Mouse (Mus musculus) MEL (cell line): ENCODE measurements around the gene Apod. TPM values are rescaled to one million over a fixed set of nuclear protein-coding genes. Genes with fewer than 3 reads are reported as not detected.
"Not testable (repeated sequence)": the region's sequence is repeated elsewhere in the genome, so short reads cannot be mapped to it uniquely, and the experiment has no call there.

Experiments
- DNase-seq: peaks from one replicate; pipeline ENCODE4 v3.0.0; 2011; ENCODE audit warnings: low read depth, low spot score
- H3K27ac ChIP-seq: 2 replicates; pipeline ENCODE4 v1.5.1; 2012; ENCODE audit warnings: low read depth, mild to moderate bottlenecking, control low read depth, low read length, moderate library complexity; ENCODE audit not compliant: control insufficient read depth
- H3K27me3 ChIP-seq, 2 experiments: fragments of 150-350 bp in 1 of 2; sonication (generic) in 1 of 2; 2 replicates each; pipeline ENCODE4 v1.6.1; 2012; ENCODE audit warnings: low read length in 2 of 2, mild to moderate bottlenecking in 2 of 2, improper control_type of control experiment in 1 of 2, moderate library complexity in 1 of 2; ENCODE audit not compliant: insufficient read depth in 2 of 2, control insufficient read depth in 1 of 2
- H3K36me3 ChIP-seq, 2 experiments: 2 replicates each; pipeline ENCODE4 v1.6.1; 2012 to 2014; ENCODE audit warnings: low read length in 2 of 2, improper control_type of control experiment in 1 of 2, inconsistent platforms in 1 of 2, mild to moderate bottlenecking in 1 of 2; ENCODE audit not compliant: insufficient read depth in 2 of 2, control insufficient read depth in 1 of 2
- H3K4me1 ChIP-seq, 2 experiments: fragments of 150-350 bp in 1 of 2; sonication (generic) in 1 of 2; 2 replicates each; pipeline ENCODE4 v1.6.1; 2012; ENCODE audit warnings: low read length in 2 of 2, improper control_type of control experiment in 1 of 2, mild to moderate bottlenecking in 1 of 2; ENCODE audit not compliant: insufficient read depth in 2 of 2, control insufficient read depth in 1 of 2
- H3K4me3 ChIP-seq, 2 experiments: fragments of 150-350 bp in 1 of 2; sonication (generic) in 1 of 2; 2 replicates each; pipeline ENCODE4 v1.5.1; 2012; ENCODE audit warnings: low read depth in 2 of 2, low read length in 2 of 2, mild to moderate bottlenecking in 2 of 2, moderate library complexity in 2 of 2, control low read depth in 1 of 2, improper control_type of control experiment in 1 of 2; ENCODE audit not compliant: control insufficient read depth in 1 of 2, insufficient read depth in 1 of 2
- H3K79me2 ChIP-seq: 2 replicates; pipeline ENCODE4 v1.6.1; 2012; ENCODE audit warnings: mild to moderate bottlenecking, low read length, moderate library complexity; ENCODE audit not compliant: control insufficient read depth, poor library complexity, insufficient read depth
- H3K9ac ChIP-seq: 2 replicates; pipeline ENCODE4 v1.6.1; 2012; ENCODE audit warnings: low read depth, mild to moderate bottlenecking, control low read depth, low read length, moderate library complexity; ENCODE audit not compliant: control insufficient read depth, poor library complexity, severe bottlenecking
- H3K9me3 ChIP-seq: fragments of 150-350 bp; sonication (generic); replicated peaks from 2 replicates; pipeline ENCODE4 v1.6.1; 2012; ENCODE audit warnings: mild to moderate bottlenecking, low read length, improper control_type of control experiment, moderate library complexity; ENCODE audit not compliant: insufficient read depth
- BHLHE40 ChIP-seq: IDR thresholded peaks from 2 replicates; pipeline ENCODE4 v1.6.1; 2012; ENCODE audit warnings: low read depth, mild to moderate bottlenecking, inconsistent platforms, low read length, improper control_type of control experiment, borderline replicate concordance
- E2F4 ChIP-seq: IDR thresholded peaks from 2 replicates; pipeline ENCODE4 v1.6.1; 2011; ENCODE audit warnings: low read depth, low read length, improper control_type of control experiment, borderline replicate concordance
- ELF1 ChIP-seq: IDR thresholded peaks from 2 replicates; pipeline ENCODE4 v1.6.1; 2014; ENCODE audit warnings: low read depth, mild to moderate bottlenecking, inconsistent platforms, low read length, improper control_type of control experiment, moderate library complexity
- GABPA ChIP-seq: IDR thresholded peaks from 2 replicates; pipeline ENCODE4 v1.6.1; 2012; ENCODE audit warnings: low read depth, mild to moderate bottlenecking, inconsistent platforms, low read length, improper control_type of control experiment, moderate library complexity
- HCFC1 ChIP-seq: IDR thresholded peaks from 2 replicates; pipeline ENCODE4 v1.6.1; 2012; ENCODE audit warnings: low read depth, mild to moderate bottlenecking, inconsistent platforms, low read length, improper control_type of control experiment, moderate library complexity
- JUND ChIP-seq: IDR thresholded peaks from 2 replicates; pipeline ENCODE4 v1.6.1; 2011; ENCODE audit warnings: low read depth, mild to moderate bottlenecking, improper control_type of control experiment, low read length
- MAX ChIP-seq: IDR thresholded peaks from 2 replicates; pipeline ENCODE4 v1.6.1; 2011; ENCODE audit warnings: low read length, improper control_type of control experiment
- MEF2A ChIP-seq: IDR thresholded peaks from 2 replicates; pipeline ENCODE4 v1.6.1; 2014; ENCODE audit warnings: low read depth, mild to moderate bottlenecking, inconsistent platforms, low read length, improper control_type of control experiment; ENCODE audit not compliant: poor library complexity, insufficient replicate concordance, severe bottlenecking; ENCODE audit errors: extremely low read depth
- MXI1 ChIP-seq: IDR thresholded peaks from 2 replicates; pipeline ENCODE4 v1.6.1; 2011; ENCODE audit warnings: mild to moderate bottlenecking, low read depth, low read length, improper control_type of control experiment
- POLR2A ChIP-seq, 2 experiments: IDR thresholded peaks; 2 replicates each; pipeline ENCODE4 v1.6.1; 2011 to 2012; ENCODE audit warnings: low read length in 2 of 2, mild to moderate bottlenecking in 2 of 2, control low read depth in 1 of 2, improper control_type of control experiment in 1 of 2, low read depth in 1 of 2, moderate library complexity in 1 of 2; ENCODE audit not compliant: control insufficient read depth in 1 of 2, insufficient read depth in 1 of 2, poor library complexity in 1 of 2
- POLR2AphosphoS5 ChIP-seq: IDR thresholded peaks from 2 replicates; pipeline ENCODE4 v1.6.1; 2012; ENCODE audit warnings: low read depth, borderline replicate concordance, mild to moderate bottlenecking, inconsistent platforms, low read length, moderate library complexity, mixed read lengths
- RCOR1 ChIP-seq: IDR thresholded peaks from 2 replicates; pipeline ENCODE4 v1.6.1; 2012; ENCODE audit warnings: low read depth, mild to moderate bottlenecking, inconsistent platforms, low read length, improper control_type of control experiment
- TCF12 ChIP-seq: IDR thresholded peaks from 2 replicates; pipeline ENCODE4 v1.6.1; 2014; ENCODE audit warnings: low read depth, mild to moderate bottlenecking, inconsistent platforms, low read length, improper control_type of control experiment, moderate library complexity
- USF2 ChIP-seq, 2 experiments: IDR thresholded peaks; 2 replicates each; pipeline ENCODE4 v1.6.1; 2011 to 2012; ENCODE audit warnings: improper control_type of control experiment in 2 of 2, low read length in 2 of 2, borderline replicate concordance in 1 of 2, inconsistent platforms in 1 of 2, low read depth in 1 of 2, mild to moderate bottlenecking in 1 of 2; ENCODE audit not compliant: insufficient read depth in 1 of 2
- ZMIZ1 ChIP-seq: IDR thresholded peaks from 2 replicates; pipeline ENCODE4 v1.6.1; 2012; ENCODE audit warnings: low read depth, mild to moderate bottlenecking, inconsistent platforms, low read length, improper control_type of control experiment, moderate library complexity
- polyA plus RNA-seq, 2 experiments: library from polyadenylated mRNA; stranded (reverse) in 1 of 2; unstranded in 1 of 2; fragments of >175 nt in 1 of 2; fragments of >200 nt in 1 of 2; gene quantifications; 2 replicates each; pipeline versions ENCODE4 v1.2.1 to v1.2.4; 2012; ENCODE audit warnings: low replicate concordance in 2 of 2, low read depth in 1 of 2; ENCODE audit not compliant: insufficient read length in 2 of 2, insufficient read depth in 1 of 2, missing spikeins in 1 of 2
- total RNA-seq: library from RNA; depleted of rRNA; stranded (reverse); fragments of 300-350 nt; gene quantifications from 2 replicates; pipeline ENCODE4 v1.2.3, GENCODE M21; 2012

The Apod gene
- total and polyA plus RNA-seq, 3 experiments = not detected

- H3K4me1 ChIP-seq, H3K27me3 ChIP-seq, DNase-seq, H3K79me2 ChIP-seq, H3K27ac ChIP-seq, H3K9me3 ChIP-seq, H3K4me3 ChIP-seq, H3K36me3 ChIP-seq, H3K9ac ChIP-seq: not testable (repeated sequence)
Observed at GRCm38 (mm10) chr16:31316246-31317143, 1.9 kb upstream of the Apod start.

- no peak overlapping the region for H3K4me3 ChIP-seq
- TF ChIP-seq BHLHE40 (no peak), POLR2AphosphoS5 (no peak), MXI1 (no peak), JUND (no peak), MEF2A (no peak), USF2 (IDR thresholded peaks at IDR 0.05; ENCODE audit: borderline replicate concordance in 1 of 2, insufficient read depth in 1 of 2, low read depth in 1 of 2, low read length in 2 of 2) (no peak), E2F4 (no peak), HCFC1 (no peak), POLR2A (IDR thresholded peaks at IDR 0.05; ENCODE audit: control insufficient read depth in 1 of 2, insufficient read depth in 1 of 2, low read depth in 1 of 2, low read length in 2 of 2, poor library complexity in 1 of 2) (no peak)
- no peak overlapping the region for H3K9ac ChIP-seq
Observed at GRCm38 (mm10) chr16:31315294-31315693, 686 bp upstream of the Apod start.

GRCm38 (mm10) chr16:31313611-31314010 lies 997 bp downstream of the Apod start:
- H3K9me3 ChIP-seq = no peaks in the 10 kb centered on the region
- peaks cover 8% of the 10 kb centered on the region in 2 experiments for H3K27me3 ChIP-seq
- no peak overlapping the region for H3K27ac ChIP-seq
- no peak for TF ChIP-seq TCF12
- no peak for TF ChIP-seq E2F4
- TF ChIP-seq GABPA = no peak
- TF ChIP-seq RCOR1 = no peak
- TF ChIP-seq ELF1 = no peak
- TF ChIP-seq ZMIZ1 = no peak
- no peak for TF ChIP-seq MAX
- TF ChIP-seq USF2 (IDR thresholded peaks at IDR 0.05; ENCODE audit: borderline replicate concordance in 1 of 2, insufficient read depth in 1 of 2, low read depth in 1 of 2, low read length in 2 of 2) = no peak
- no peaks in the 10 kb centered on the region for H3K79me2 ChIP-seq
- no peak overlapping the region for H3K9ac ChIP-seq
- H3K4me3 ChIP-seq = no peak overlapping the region
- no peaks in the 10 kb centered on the region for H3K4me1 ChIP-seq
- no peak for DNase-seq
- no peaks in the 10 kb centered on the region for H3K36me3 ChIP-seq

More at GRCm38 (mm10) chr16:31315294-31315693, 686 bp upstream of the Apod start:
- Histone ChIP-seq H3K36me3 (no peaks in the 10 kb centered on the region), H3K4me1 (no peaks in the 10 kb centered on the region), H3K27me3 (peaks cover 4 to 6% of the 10 kb centered on the region in 2 experiments), H3K27ac (no peak overlapping the region), H3K9me3 (no peaks in the 10 kb centered on the region), H3K79me2 (no peaks in the 10 kb centered on the region)
- DNase-seq = no peak
